Mouse (Mus musculus): ENCODE results near the gene Praf2. TPM values are rescaled to one million over a fixed set of nuclear protein-coding genes. Genes with fewer than 3 reads are reported as not detected.

Gene Praf2
- polyA plus RNA-seq, 1 experiment from 2014 or later, result 81.1 TPM

DNA sequence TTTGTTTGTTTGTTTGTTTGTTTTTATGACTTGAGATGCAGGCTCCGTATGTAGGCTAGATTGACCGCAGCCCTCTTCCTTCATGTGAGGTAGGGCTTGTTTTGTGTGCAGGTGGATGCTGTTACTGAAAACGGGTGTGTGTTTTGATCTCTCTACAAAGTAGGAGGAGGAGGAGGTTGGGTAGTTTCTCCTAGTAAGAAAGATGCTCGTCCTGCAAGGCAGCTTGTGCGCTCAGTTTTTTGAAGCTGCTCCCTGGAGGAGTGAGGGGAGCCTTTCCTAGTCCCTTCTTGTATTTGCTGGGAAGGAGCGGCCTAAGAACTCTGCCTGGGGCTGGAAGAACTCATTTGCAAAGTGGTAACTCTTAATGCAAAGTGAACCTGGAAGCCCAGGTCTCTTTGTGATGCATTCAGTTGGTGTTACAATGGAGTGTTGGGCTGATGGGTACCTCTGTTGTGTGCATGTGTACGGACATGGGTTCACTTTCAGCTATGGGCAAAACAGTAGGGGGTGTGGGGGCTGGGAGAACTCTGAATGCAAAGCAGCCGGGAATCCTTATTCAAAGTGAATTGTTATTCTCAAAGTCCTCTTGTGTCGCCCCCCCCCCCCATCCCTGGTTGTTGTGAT is 36.5 kb downstream of the Praf2 start:
- Histone ChIP-seq H3K36me3 (ENCODE audit: control insufficient read depth, insufficient read depth, low read length) (peaks cover 19% of the 10 kb centered on the region), H3K9ac (ENCODE audit: low read length) (no peak overlapping the region), H3K9me3 (ENCODE audit: control insufficient read depth, low read length) (no peaks in the 10 kb centered on the region), H3K27ac (ENCODE audit: low read depth) (0 out of 2 replicates have a peak overlapping the region, but pooled peaks have one; percentile 33), H3K4me3 (ENCODE audit: low read depth, low read length) (peak overlapping the region; percentile 62; the same call in 1 of the 2 replicates), H3K4me1 (replicated peaks; ENCODE audit: control insufficient read depth, insufficient read depth, low read length) (no peaks in the 10 kb centered on the region), H3K4me2 (ENCODE audit: low read length) (peak overlapping the region; percentile 55), H3K27me3 (replicated peaks; ENCODE audit: control insufficient read depth, insufficient read depth, low read length) (no peaks in the 10 kb centered on the region)
- WGBS, result 22% methylated on average over 9 of the region's 9 CpGs
- DNase-seq (ENCODE audit: low spot score) (no peak), ATAC-seq (replicated peaks; ENCODE audit: low FRiP score, low TSS enrichment, low read depth) (no peak)

DNA sequence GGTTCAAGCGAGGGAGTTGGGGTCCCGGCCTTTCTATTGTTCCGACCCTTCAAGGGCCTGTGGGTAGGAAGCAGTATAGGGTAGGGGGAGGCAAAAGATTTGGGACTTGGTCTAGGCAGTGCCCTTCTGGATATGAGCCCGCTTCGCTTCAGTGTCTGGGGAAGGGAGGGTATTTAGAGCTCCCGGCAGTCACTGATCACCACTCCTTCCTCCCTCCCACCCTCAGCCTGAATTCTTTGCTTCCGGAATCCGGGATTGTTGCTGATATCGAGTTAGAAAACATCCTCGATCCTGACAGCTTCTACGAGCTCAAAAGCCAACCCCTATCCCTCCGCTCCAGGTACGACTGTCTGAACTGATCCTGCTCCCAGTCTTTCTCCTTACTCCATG is 37.0 kb downstream of the Praf2 start:
- no peaks in the 10 kb centered on the region for H3K4me1 ChIP-seq (replicated peaks; ENCODE audit: control insufficient read depth, insufficient read depth, low read length)
- peaks cover 24% of the 10 kb centered on the region for H3K36me3 ChIP-seq (ENCODE audit: control insufficient read depth, insufficient read depth, low read length)
- 32% methylated on average over 13 of the region's 13 CpGs for WGBS
- peak overlapping the region; percentile 33; the same call in 1 of the 2 replicates for H3K27ac ChIP-seq (ENCODE audit: low read depth)
- ATAC-seq (replicated peaks; ENCODE audit: low FRiP score, low TSS enrichment, low read depth), result no peak
- 0 out of 2 replicates have a peak overlapping the region, but pooled peaks have one; percentile 62 for H3K4me3 ChIP-seq (ENCODE audit: low read depth, low read length)
- H3K27me3 ChIP-seq (replicated peaks; ENCODE audit: control insufficient read depth, insufficient read depth, low read length), result no peaks in the 10 kb centered on the region
- H3K9me3 ChIP-seq (ENCODE audit: control insufficient read depth, low read length), result no peaks in the 10 kb centered on the region
- no peak for DNase-seq (ENCODE audit: low spot score)
- H3K9ac ChIP-seq (ENCODE audit: low read length), result no peak overlapping the region
- H3K4me2 ChIP-seq (ENCODE audit: low read length), result peak overlapping the region; percentile 55

GRCm38 (mm10) chrX:7765764-7766163 is 37.5 kb downstream of the Praf2 start:
- Histone ChIP-seq H3K36me3 (ENCODE audit: control insufficient read depth, insufficient read depth, low read length) (peaks cover 29% of the 10 kb centered on the region), H3K9ac (ENCODE audit: low read length) (no peak overlapping the region), H3K4me1 (replicated peaks; ENCODE audit: control insufficient read depth, insufficient read depth, low read length) (no peaks in the 10 kb centered on the region), H3K9me3 (ENCODE audit: control insufficient read depth, low read length) (no peaks in the 10 kb centered on the region), H3K4me3 (ENCODE audit: low read depth, low read length) (no peak overlapping the region), H3K27ac (ENCODE audit: low read depth) (peak overlapping the region; percentile 33; the same call in 1 of the 2 replicates), H3K4me2 (ENCODE audit: low read length) (peak overlapping the region; percentile 55), H3K27me3 (replicated peaks; ENCODE audit: control insufficient read depth, insufficient read depth, low read length) (no peaks in the 10 kb centered on the region)
- peak; percentile 76 for ATAC-seq (replicated peaks; ENCODE audit: low FRiP score, low TSS enrichment, low read depth)
- no peak for DNase-seq (ENCODE audit: low spot score)
- 17% methylated on average over 11 of the region's 11 CpGs for WGBS

GRCm38 (mm10) chrX:7769302-7770017 is 41.2 kb downstream of the Praf2 start:
- no peak overlapping the region for H3K4me3 ChIP-seq (ENCODE audit: low read depth, low read length)
- 86% methylated on average over 7 of the region's 7 CpGs for WGBS
- no peaks in the 10 kb centered on the region for H3K9me3 ChIP-seq (ENCODE audit: control insufficient read depth, low read length)
- H3K4me2 ChIP-seq (ENCODE audit: low read length), result no peak overlapping the region
- no peaks in the 10 kb centered on the region for H3K27me3 ChIP-seq (replicated peaks; ENCODE audit: control insufficient read depth, insufficient read depth, low read length)
- H3K4me1 ChIP-seq (replicated peaks; ENCODE audit: control insufficient read depth, insufficient read depth, low read length), result no peaks in the 10 kb centered on the region
- H3K36me3 ChIP-seq (ENCODE audit: control insufficient read depth, insufficient read depth, low read length), result peaks cover 48% of the 10 kb centered on the region
- H3K27ac ChIP-seq (ENCODE audit: low read depth), result no peak overlapping the region
- DNase-seq (ENCODE audit: low spot score), result no peak
- no peak for ATAC-seq (replicated peaks; ENCODE audit: low FRiP score, low TSS enrichment, low read depth)
- no peak overlapping the region for H3K9ac ChIP-seq (ENCODE audit: low read length)

GRCm38 (mm10) chrX:7772766-7773165 is 44.5 kb downstream of the Praf2 start:
- no peaks in the 10 kb centered on the region for H3K9me3 ChIP-seq (ENCODE audit: control insufficient read depth, low read length)
- no peaks in the 10 kb centered on the region for H3K27me3 ChIP-seq (replicated peaks; ENCODE audit: control insufficient read depth, insufficient read depth, low read length)
- DNase-seq (ENCODE audit: low spot score), result no peak
- H3K27ac ChIP-seq (ENCODE audit: low read depth), result no peak overlapping the region
- no peak overlapping the region for H3K9ac ChIP-seq (ENCODE audit: low read length)
- 65% methylated on average over 2 of the region's 2 CpGs for WGBS
- H3K4me2 ChIP-seq (ENCODE audit: low read length), result no peak overlapping the region
- peaks cover 40% of the 10 kb centered on the region for H3K36me3 ChIP-seq (ENCODE audit: control insufficient read depth, insufficient read depth, low read length)
- no peak for ATAC-seq (replicated peaks; ENCODE audit: low FRiP score, low TSS enrichment, low read depth)
- no peaks in the 10 kb centered on the region for H3K4me1 ChIP-seq (replicated peaks; ENCODE audit: control insufficient read depth, insufficient read depth, low read length)
- H3K4me3 ChIP-seq (ENCODE audit: low read depth, low read length), result no peak overlapping the region

GRCm38 (mm10) chrX:7775501-7776205 is 47.4 kb downstream of the Praf2 start:
- no peak for ATAC-seq (replicated peaks; ENCODE audit: low FRiP score, low TSS enrichment, low read depth)
- H3K4me2 ChIP-seq (ENCODE audit: low read length), result no peak overlapping the region
- WGBS, result 75% methylated on average over 9 of the region's 9 CpGs
- no peak overlapping the region for H3K4me3 ChIP-seq (ENCODE audit: low read depth, low read length)
- H3K4me1 ChIP-seq (replicated peaks; ENCODE audit: control insufficient read depth, insufficient read depth, low read length), result no peaks in the 10 kb centered on the region
- H3K27ac ChIP-seq (ENCODE audit: low read depth), result no peak overlapping the region
- H3K9ac ChIP-seq (ENCODE audit: low read length), result no peak overlapping the region
- peaks cover 24% of the 10 kb centered on the region for H3K36me3 ChIP-seq (ENCODE audit: control insufficient read depth, insufficient read depth, low read length)
- no peak for DNase-seq (ENCODE audit: low spot score)
- H3K27me3 ChIP-seq (replicated peaks; ENCODE audit: control insufficient read depth, insufficient read depth, low read length), result no peaks in the 10 kb centered on the region
- no peaks in the 10 kb centered on the region for H3K9me3 ChIP-seq (ENCODE audit: control insufficient read depth, low read length)

DNA sequence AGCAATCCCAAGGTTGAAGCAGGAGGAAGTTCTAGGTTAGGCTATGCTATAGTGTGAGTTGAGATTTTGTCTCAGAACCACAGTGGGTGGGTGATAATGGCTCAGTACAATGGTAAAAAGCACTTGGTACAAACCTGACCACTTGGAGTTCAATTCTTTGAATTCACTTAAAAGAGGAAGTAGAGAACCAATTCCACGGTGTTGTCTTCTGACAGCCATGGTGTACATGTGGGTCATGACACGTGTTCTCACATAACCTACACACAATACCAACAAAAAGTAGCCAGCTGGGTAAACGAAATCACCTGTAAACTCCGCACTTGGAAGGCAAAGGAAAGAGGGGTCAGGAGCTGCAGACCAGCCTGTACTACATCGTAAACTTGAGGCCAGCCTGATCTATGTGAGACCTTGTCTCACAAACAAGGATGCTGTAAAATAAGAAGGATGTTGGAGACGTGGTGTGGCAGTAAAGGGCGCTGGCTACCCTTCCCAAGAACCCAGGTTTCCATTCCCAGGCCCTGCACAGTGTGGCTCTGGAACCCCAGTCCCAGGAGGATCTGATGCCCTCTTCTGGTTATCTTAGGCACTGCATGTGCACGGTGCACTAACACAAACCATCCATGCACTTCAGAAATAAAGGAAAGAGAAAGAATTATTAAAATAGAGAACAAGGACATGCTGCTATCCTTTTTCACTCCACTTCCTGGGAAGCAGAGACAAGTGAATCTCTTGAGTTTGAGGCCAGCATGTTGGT is 48.3 kb downstream of the Praf2 start:
- Histone ChIP-seq H3K4me2 (ENCODE audit: low read length) (no peak overlapping the region), H3K4me3 (ENCODE audit: low read depth, low read length) (no peak overlapping the region), H3K36me3 (ENCODE audit: control insufficient read depth, insufficient read depth, low read length) (peaks cover 17% of the 10 kb centered on the region), H3K9ac (ENCODE audit: low read length) (no peak overlapping the region), H3K4me1 (replicated peaks; ENCODE audit: control insufficient read depth, insufficient read depth, low read length) (no peaks in the 10 kb centered on the region), H3K27ac (ENCODE audit: low read depth) (no peak overlapping the region), H3K9me3 (ENCODE audit: control insufficient read depth, low read length) (no peaks in the 10 kb centered on the region), H3K27me3 (replicated peaks; ENCODE audit: control insufficient read depth, insufficient read depth, low read length) (no peaks in the 10 kb centered on the region)
- ATAC-seq (replicated peaks; ENCODE audit: low FRiP score, low TSS enrichment, low read depth) (peak; percentile 79; the same call in 1 of the 2 replicates), DNase-seq (ENCODE audit: low spot score) (peak; percentile 79)
- 48% methylated on average over 8 of the region's 8 CpGs for WGBS

Data from intestine, embryonic 14.5 days (tissue).